Mouse (Mus musculus): ENCODE results near the gene Tle4. TPM values are rescaled to one million over a fixed set of nuclear protein-coding genes. Genes with fewer than 3 reads are reported as not detected.

The Tle4 gene
- polyA plus RNA-seq, 1 experiment: not detected

DNA sequence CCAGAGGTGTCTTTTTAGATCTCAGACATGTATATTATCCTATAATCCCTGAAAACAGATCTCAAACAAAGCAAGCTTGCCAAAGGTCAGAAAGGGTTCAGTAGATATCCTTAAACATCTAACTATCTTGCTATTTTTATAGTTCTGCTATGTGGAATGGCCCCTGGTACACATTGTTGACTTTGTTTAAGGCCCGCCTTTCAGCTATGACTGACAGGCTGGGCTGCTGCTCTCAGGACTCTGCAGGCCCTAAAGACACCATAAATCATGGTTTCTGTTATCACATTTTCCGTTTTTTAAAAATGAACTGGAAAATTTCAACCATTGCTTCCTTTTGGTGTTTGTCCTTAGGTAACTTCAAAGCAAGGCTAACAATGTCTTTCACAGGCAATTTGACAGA lies 161.3 kb downstream of the Tle4 start:
- no peak for TF ChIP-seq CTCF (IDR thresholded peaks at IDR 0.05; ENCODE audit: insufficient read depth, low read depth, low read length)
- no peak for TF ChIP-seq POLR2A (IDR thresholded peaks at IDR 0.05; ENCODE audit: insufficient read depth, low read depth, low read length)
- 93% methylated on average over 2 of the region's 2 CpGs for WGBS
- H3K4me1 ChIP-seq (ENCODE audit: control insufficient read depth, insufficient read depth, low read length): 0 out of 2 replicates have a peak, but pooled peaks cover 2% of the 10 kb centered on the region
- no peak overlapping the region for H3K27ac ChIP-seq (ENCODE audit: insufficient read depth, low read depth, low read length)
- no peak overlapping the region for H3K4me3 ChIP-seq (ENCODE audit: insufficient read depth, low read depth, low read length)

- Histone ChIP-seq H3K27ac (ENCODE audit: insufficient read depth, low read depth, low read length) (no peak overlapping the region), H3K4me3 (ENCODE audit: insufficient read depth, low read depth, low read length) (no peak overlapping the region), H3K4me1 (ENCODE audit: control insufficient read depth, insufficient read depth, low read length) (0 out of 2 replicates have a peak, but pooled peaks cover 2% of the 10 kb centered on the region)
- whole genome bisulfite sequencing: 26% methylated on average over 14 of the region's 14 CpGs
- TF ChIP-seq POLR2A (IDR thresholded peaks at IDR 0.05; ENCODE audit: insufficient read depth, low read depth, low read length): no peak
Measured at GRCm38 (mm10) chr19:14435681-14436376, 162.0 kb downstream of the Tle4 start.

DNA sequence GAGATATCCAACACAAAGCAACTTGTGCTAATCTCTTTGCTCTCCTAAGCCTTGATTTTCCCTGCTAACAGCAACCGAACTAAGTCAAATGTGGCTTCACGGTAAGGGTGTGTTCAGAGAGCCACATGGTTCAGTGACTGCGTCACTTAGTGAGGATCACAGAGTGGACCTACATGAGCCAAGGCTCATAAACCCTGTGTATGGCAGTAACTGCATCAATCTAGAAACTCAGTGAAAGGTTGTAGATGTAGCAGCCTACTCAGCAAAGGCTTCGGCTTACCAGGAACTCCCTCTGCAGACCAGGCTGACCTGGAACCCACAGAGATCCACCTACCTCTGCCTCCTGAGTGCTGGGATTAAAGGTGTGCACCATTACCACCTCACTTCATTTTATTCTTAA lies 164.0 kb downstream of the Tle4 start:
- WGBS: 96% methylated on average over 4 of the region's 4 CpGs

DNA sequence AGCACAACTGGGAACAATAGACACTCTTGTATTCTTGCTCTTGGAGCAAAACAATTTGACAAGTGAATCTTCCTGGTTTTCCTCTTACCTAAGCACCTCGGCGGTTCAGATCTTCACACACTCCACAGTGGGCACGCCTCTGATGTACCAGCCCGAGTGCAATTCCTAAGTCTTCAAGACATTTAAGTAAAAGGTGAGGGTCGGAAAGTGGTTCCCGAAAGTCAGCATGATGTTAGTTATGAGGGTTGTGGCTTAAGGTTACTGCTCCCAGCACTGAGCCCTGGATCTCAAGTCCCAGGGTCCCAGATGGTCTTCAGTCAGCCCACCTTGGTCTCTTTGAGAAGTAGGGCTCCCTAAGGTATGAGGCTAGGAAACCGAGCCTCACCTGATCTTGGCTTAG lies 165.4 kb downstream of the Tle4 start:
- WGBS: 96% methylated on average over 7 of the region's 7 CpGs
- no peak for TF ChIP-seq CTCF (IDR thresholded peaks at IDR 0.05; ENCODE audit: insufficient read depth, low read depth, low read length)
- TF ChIP-seq POLR2A (IDR thresholded peaks at IDR 0.05; ENCODE audit: insufficient read depth, low read depth, low read length): no peak

More for the DNA sequence above, 164.0 kb downstream of the Tle4 start:
- Histone ChIP-seq H3K27ac (ENCODE audit: insufficient read depth, low read depth, low read length) (no peak overlapping the region), H3K4me1 (ENCODE audit: control insufficient read depth, insufficient read depth, low read length) (0 out of 2 replicates have a peak, but pooled peaks cover 2% of the 10 kb centered on the region), H3K4me3 (ENCODE audit: insufficient read depth, low read depth, low read length) (no peak overlapping the region)
- no peak for TF ChIP-seq CTCF (IDR thresholded peaks at IDR 0.05; ENCODE audit: insufficient read depth, low read depth, low read length)
- no peak for TF ChIP-seq POLR2A (IDR thresholded peaks at IDR 0.05; ENCODE audit: insufficient read depth, low read depth, low read length)

DNA sequence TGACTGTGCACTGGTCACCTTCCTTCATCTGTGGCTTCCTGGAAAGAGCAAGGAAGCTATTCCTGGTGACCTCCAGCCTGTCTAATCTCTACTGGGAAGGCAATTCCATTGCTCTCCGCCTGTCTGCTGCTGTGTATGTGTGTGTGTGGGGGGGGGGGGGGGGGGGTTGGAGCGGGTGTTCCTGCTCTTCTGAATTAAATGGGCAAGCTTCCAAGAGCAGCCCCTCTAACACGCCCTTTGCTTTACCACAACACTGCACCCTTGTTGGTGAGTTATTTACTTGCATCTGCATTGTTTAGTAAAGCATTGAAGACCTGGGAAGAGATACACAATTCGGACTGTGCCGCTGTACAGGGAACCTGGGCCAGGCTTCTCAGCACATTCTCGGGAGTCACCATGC lies 170.9 kb downstream of the Tle4 start:
- Histone ChIP-seq H3K27ac (ENCODE audit: insufficient read depth, low read depth, low read length) (no peak overlapping the region), H3K4me3 (ENCODE audit: insufficient read depth, low read depth, low read length) (no peak overlapping the region), H3K4me1 (ENCODE audit: control insufficient read depth, insufficient read depth, low read length) (no peaks in the 10 kb centered on the region)
- 24% methylated on average over 6 of the region's 6 CpGs for WGBS
- TF ChIP-seq CTCF (IDR thresholded peaks at IDR 0.05; ENCODE audit: insufficient read depth, low read depth, low read length) (no peak), POLR2A (IDR thresholded peaks at IDR 0.05; ENCODE audit: insufficient read depth, low read depth, low read length) (no peak)

More for the DNA sequence above, 165.4 kb downstream of the Tle4 start:
- no peak overlapping the region for H3K27ac ChIP-seq (ENCODE audit: insufficient read depth, low read depth, low read length)
- H3K4me1 ChIP-seq (ENCODE audit: control insufficient read depth, insufficient read depth, low read length): 0 out of 2 replicates have a peak, but pooled peaks cover 2% of the 10 kb centered on the region
- no peak overlapping the region for H3K4me3 ChIP-seq (ENCODE audit: insufficient read depth, low read depth, low read length)

GRCm38 (mm10) chr19:14426244-14426868 lies 171.5 kb downstream of the Tle4 start:
- Histone ChIP-seq H3K27ac (ENCODE audit: insufficient read depth, low read depth, low read length) (no peak overlapping the region), H3K4me3 (ENCODE audit: insufficient read depth, low read depth, low read length) (no peak overlapping the region), H3K4me1 (ENCODE audit: control insufficient read depth, insufficient read depth, low read length) (no peaks in the 10 kb centered on the region)
- no peak for TF ChIP-seq CTCF (IDR thresholded peaks at IDR 0.05; ENCODE audit: insufficient read depth, low read depth, low read length)
- no peak for TF ChIP-seq POLR2A (IDR thresholded peaks at IDR 0.05; ENCODE audit: insufficient read depth, low read depth, low read length)
- 80% methylated on average over 19 of the region's 19 CpGs for WGBS

DNA sequence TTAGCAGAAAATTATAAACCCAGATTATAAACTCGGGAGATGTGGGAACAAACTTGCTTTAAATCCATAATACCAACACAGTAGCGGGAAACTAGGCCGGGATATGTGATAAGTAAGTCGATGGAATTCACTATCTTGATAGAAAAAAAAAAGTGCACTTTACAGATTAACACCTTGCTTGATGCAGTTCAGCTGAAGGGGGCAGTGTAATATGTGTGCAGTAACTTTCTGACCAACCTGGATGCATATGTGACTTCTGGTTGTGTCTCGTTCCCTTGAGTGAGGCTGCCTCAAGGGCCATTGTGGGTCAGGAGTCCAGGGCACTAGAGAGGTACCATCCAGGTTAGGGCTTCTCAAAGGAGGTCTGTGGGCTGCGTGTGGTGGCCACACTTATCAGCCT lies 172.7 kb downstream of the Tle4 start:
- no peaks in the 10 kb centered on the region for H3K4me1 ChIP-seq (ENCODE audit: control insufficient read depth, insufficient read depth, low read length)
- H3K27ac ChIP-seq (ENCODE audit: insufficient read depth, low read depth, low read length): no peak overlapping the region
- no peak for TF ChIP-seq CTCF (IDR thresholded peaks at IDR 0.05; ENCODE audit: insufficient read depth, low read depth, low read length)
- TF ChIP-seq POLR2A (IDR thresholded peaks at IDR 0.05; ENCODE audit: insufficient read depth, low read depth, low read length): no peak
- WGBS: 93% methylated on average over 6 of the region's 6 CpGs
- H3K4me3 ChIP-seq (ENCODE audit: insufficient read depth, low read depth, low read length): no peak overlapping the region

DNA sequence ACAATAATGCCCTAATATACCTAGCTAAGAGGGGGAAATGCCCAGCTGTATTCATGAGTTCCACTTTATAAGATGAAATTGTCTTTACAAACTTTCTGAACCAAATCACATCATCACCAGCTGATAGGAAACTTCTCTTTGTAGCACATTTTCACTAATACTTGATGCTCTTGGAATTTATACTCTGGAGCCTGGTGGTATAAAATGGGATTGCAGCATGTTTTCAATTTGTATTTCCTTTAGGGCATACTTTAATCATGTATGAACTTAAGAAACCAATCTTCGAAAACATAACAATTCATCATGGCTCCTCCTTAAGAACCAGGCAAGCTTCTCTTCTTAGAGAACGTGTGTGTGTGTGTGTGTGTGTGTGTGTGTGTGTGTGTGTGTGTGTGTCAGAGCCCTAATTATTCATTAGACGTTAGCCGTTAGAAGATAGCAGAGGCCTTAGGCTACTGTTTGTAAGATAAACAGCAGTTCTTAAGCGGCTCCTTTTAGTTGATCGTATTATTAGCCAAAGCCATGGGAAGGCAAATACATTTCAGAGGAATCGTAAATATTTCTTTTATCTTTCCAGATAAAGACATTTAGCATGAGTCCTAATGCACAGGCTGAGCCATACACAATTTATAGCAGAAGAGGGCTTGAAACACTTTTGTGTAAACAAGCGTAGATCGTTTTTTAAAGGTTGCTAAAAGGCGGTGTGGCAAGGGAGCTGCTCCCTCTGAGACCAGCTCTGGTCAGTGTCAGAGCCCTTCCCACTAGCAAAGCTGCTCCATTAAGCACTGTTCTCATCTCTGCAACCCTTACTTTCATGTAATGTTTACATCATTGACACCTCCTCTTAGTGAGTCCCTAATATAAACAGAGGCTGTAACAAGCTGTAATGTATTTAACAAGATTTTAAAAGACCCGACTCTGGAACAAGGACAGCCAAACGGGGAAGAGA lies 173.6 kb downstream of the Tle4 start:
- H3K27ac ChIP-seq (ENCODE audit: insufficient read depth, low read depth, low read length): no peak overlapping the region
- no peak overlapping the region for H3K4me3 ChIP-seq (ENCODE audit: insufficient read depth, low read depth, low read length)
- no peak for TF ChIP-seq CTCF (IDR thresholded peaks at IDR 0.05; ENCODE audit: insufficient read depth, low read depth, low read length)
- TF ChIP-seq POLR2A (IDR thresholded peaks at IDR 0.05; ENCODE audit: insufficient read depth, low read depth, low read length): no peak
- H3K4me1 ChIP-seq (ENCODE audit: control insufficient read depth, insufficient read depth, low read length): no peaks in the 10 kb centered on the region
- 91% methylated on average over 12 of the region's 12 CpGs for WGBS
